Mouse (Mus musculus) intestine, embryonic 14.5 days (tissue): ENCODE results near the gene Hexim2. TPM values are rescaled to one million over a fixed set of nuclear protein-coding genes. Genes with fewer than 3 reads are reported as not detected.
A peak's percentile ranks its signal among the peaks of the same experiment; 100 is the strongest.

Experiments
- ATAC-seq: fragments of 200-750 bp; cut with Nextera tagmentation; replicated peaks from 2 replicates; pipeline ENCODE4 v1.8.0; 2017; ENCODE audit warnings: low read depth, moderate number of reproducible peaks, moderate TSS enrichment, moderate library complexity; ENCODE audit not compliant: low FRiP score, low TSS enrichment
- DNase-seq: peaks from one replicate; pipeline ENCODE4 v3.0.0-alpha.2; 2018; ENCODE audit warnings: low spot score
- H3K27ac ChIP-seq: fragments of 300-500 bp; sonication (generic); 2 replicates; pipeline ENCODE4 v1.5.1; 2014; ENCODE audit warnings: low read depth, mild to moderate bottlenecking, control low read depth
- H3K27me3 ChIP-seq: fragments of 300-500 bp; sonication (generic); replicated peaks from 2 replicates; pipeline ENCODE4 v1.6.1; 2014; ENCODE audit warnings: low read length, control low read depth; ENCODE audit not compliant: control insufficient read depth, insufficient read depth
- H3K36me3 ChIP-seq: fragments of 300-500 bp; sonication (generic); 2 replicates; pipeline ENCODE4 v1.6.1; 2014; ENCODE audit warnings: low read length, control low read depth; ENCODE audit not compliant: control insufficient read depth, insufficient read depth
- H3K4me1 ChIP-seq: fragments of 300-500 bp; sonication (generic); replicated peaks from 2 replicates; pipeline ENCODE4 v1.6.1; 2014; ENCODE audit warnings: low read length, control low read depth, mixed read lengths; ENCODE audit not compliant: control insufficient read depth, insufficient read depth
- H3K4me2 ChIP-seq: fragments of 300-500 bp; sonication (generic); 2 replicates; pipeline ENCODE4 v1.6.1; 2014; ENCODE audit warnings: low read length
- H3K4me3 ChIP-seq: fragments of 300-500 bp; sonication (generic); 2 replicates; pipeline ENCODE4 v1.5.1; 2014; ENCODE audit warnings: low read depth, low read length, control low read depth, mixed read lengths
- H3K9ac ChIP-seq: fragments of 300-500 bp; sonication (generic); 2 replicates; pipeline ENCODE4 v1.6.1; 2014; ENCODE audit warnings: mild to moderate bottlenecking, low read length
- H3K9me3 ChIP-seq: fragments of 300-500 bp; sonication (generic); 2 replicates; pipeline ENCODE4 v1.6.1; 2016; ENCODE audit warnings: low read length, control low read depth; ENCODE audit not compliant: control insufficient read depth
- WGBS: fragments of 180-500 bp; shearing (Covaris S2); extraction: QIAGEN DNeasy Blood & Tissue Kit; methylation state at CpG from one replicate; pipeline ENCODE4 v1.1.7; 2014; 5-methylcytosine and 5-hydroxymethylcytosine counted together
- polyA plus RNA-seq: library from polyadenylated mRNA; unstranded; fragments of >200 nt; fragmentation: Nextera tagmentation; extraction: Ambion mirVana; gene quantifications from 2 replicates; pipeline ENCODE4 v1.2.1, GENCODE M21; 2014

Gene Hexim2
- polyA plus RNA-seq, 1 experiment from 2014 or later = 6.9 TPM

DNA sequence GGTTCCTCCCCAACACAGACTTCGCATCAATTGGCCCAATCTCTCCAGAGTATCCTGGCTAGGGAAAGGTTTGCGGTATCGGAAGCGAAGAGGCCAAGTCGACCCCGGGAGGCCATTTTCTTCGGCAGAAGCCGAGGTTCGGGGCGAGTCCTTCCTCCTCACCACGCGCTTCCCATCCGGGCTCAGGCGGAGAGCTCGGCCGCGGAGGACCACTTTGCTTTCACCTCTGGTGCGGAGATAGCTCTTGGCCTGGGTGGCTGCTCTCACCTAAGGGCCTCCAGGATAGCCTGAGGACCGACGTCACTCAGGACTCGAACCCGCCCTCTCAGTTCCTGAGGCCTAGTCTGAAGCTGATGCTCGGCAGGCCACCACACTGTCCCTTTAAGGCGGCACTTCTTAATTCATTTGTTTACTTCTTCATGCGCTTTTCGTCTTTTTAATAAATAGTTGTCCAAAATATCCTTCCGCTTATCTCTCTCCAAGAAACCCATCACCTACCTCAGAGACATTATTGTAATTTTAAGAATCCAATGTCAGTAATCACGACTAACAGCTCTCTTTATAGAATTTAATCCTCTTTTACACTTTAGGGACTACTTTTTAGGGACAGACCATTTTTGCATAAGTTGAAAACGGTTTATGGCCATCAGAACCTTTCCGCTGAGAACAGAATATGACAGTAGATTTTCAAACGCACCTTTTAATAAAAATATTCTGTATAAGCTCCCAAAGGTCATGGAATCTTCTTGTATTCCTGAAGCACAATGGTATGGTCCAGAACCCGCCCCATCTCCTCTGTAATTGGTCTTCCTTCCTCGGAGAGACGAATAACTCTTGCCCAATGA, 16.8 kb upstream of the Hexim2 start:
- Histone ChIP-seq H3K27ac (peak overlapping the region; percentile 93), H3K9me3 (no peaks in the 10 kb centered on the region), H3K36me3 (no peaks in the 10 kb centered on the region), H3K4me1 (peaks cover 24% of the 10 kb centered on the region), H3K9ac (peak overlapping the region; percentile 86), H3K4me3 (peak overlapping the region; percentile 64), H3K27me3 (no peaks in the 10 kb centered on the region), H3K4me2 (peak overlapping the region; percentile 83)
- ATAC-seq (peak; percentile 73), DNase-seq (peak; percentile 94)
- WGBS = under 1% methylated on average over 34 of the region's 34 CpGs

DNA sequence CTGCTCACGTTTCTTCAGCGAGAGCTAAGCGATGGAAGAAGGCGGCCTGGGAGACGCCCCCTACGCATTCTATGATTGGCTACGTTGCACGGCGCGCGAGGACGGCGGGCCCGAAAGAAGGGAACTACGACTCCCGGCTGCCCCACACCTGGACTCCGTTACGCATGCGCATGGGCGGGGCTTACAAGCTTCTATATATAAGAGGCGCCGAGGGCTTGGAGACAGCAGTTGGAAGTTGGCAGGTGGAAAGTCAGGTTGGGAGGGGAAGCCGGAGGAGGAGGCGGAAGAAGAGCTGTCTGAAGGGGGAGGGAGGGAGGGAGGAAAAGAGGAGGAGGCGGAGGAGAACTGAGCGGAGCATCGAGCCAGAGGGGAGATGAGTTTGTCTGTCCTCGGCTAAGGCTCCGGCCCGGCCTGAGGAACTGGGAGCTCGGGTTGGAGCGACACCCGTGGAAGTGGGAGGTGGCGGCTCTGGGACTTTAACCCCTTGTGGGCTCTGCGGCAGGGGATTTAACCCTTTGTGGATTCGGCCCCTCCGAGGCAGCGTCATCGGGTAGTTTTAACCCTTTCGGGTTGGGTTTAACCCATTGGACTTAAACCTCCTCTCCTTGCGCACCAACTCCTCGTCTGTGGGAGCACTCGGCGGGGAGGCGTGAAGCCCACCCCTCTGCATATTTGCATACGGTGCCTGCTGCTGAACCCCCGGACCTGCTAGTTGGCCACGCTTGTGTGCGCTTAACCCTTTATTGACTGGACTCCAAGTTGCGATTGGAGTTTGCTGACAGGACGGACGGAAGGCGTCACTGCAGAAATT, 16.0 kb upstream of the Hexim2 start, which contains the start of gene Hexim1:
TSS of gene Hexim1 (plus strand) at position 224 of the 811 bp plus-strand sequence.
- Histone ChIP-seq H3K9ac (peak within 1 kb of the TSS; percentile 86), H3K4me2 (peak within 1 kb of the TSS; percentile 83), H3K4me3 (peak within 1 kb of the TSS; percentile 75), H3K27me3 (no peaks in the 10 kb centered on the region), H3K27ac (peak within 1 kb of the TSS; percentile 93), H3K4me1 (peaks cover 20% of the 10 kb centered on the region), H3K9me3 (no peaks in the 10 kb centered on the region), H3K36me3 (no peaks in the 10 kb centered on the region)
- DNase-seq = peak; percentile 99
- WGBS = under 1% methylated on average over 52 of the region's 53 CpGs
- ATAC-seq = peak; percentile 92

DNA sequence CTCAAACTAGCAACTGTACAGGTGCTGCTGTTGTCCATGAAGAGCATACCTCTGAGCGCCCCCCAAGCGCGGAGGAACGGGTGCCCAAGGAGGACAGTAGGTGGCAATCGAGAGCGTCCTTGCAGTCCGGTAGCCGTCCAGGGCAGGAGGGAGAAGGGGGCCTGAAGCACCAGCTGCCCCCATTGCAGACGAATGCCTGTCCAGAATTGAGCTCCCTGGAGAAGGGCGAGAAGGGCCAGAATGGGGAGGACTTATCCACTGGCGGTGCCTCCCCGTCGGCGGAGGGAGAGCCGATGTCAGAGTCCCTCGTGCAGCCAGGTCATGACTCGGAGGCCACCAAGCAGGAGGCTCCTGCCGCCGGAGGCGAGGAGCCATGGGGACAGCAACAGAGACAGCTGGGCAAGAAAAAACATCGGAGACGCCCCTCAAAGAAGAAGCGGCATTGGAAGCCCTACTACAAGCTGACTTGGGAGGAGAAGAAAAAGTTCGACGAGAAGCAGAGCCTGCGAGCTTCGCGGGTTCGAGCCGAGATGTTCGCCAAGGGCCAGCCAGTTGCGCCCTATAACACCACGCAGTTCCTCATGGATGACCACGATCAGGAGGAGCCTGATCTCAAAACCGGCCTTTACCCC, 15.2 kb upstream of the Hexim2 start:
- DNase-seq (peak; percentile 90), ATAC-seq (0 out of 2 replicates have a peak, but pooled peaks have one; percentile 5)
- Histone ChIP-seq H3K4me2 (peak overlapping the region; percentile 80), H3K27ac (peak overlapping the region; percentile 93), H3K9ac (peak overlapping the region; percentile 63), H3K4me1 (peaks cover 13% of the 10 kb centered on the region), H3K27me3 (no peaks in the 10 kb centered on the region), H3K36me3 (no peaks in the 10 kb centered on the region), H3K9me3 (no peaks in the 10 kb centered on the region), H3K4me3 (peak overlapping the region; percentile 75)
- under 1% methylated on average over 35 of the region's 35 CpGs for WGBS

DNA sequence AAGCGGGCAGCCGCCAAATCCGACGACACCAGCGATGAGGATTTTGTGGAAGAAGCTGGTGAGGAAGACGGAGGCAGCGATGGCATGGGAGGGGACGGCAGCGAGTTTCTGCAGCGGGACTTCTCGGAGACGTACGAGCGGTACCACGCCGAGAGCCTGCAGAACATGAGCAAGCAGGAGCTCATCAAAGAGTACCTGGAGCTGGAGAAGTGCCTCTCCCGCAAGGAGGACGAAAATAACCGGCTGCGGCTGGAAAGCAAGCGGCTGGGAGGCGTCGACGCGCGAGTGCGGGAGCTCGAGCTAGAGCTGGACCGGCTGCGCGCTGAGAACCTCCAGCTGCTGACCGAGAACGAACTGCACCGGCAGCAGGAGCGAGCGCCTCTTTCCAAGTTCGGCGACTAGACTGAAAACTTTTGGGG, 14.6 kb upstream of the Hexim2 start:
- Histone ChIP-seq H3K27ac (peak overlapping the region; percentile 93; the same call in 1 of the 2 replicates), H3K9me3 (no peaks in the 10 kb centered on the region), H3K4me3 (peak overlapping the region; percentile 75), H3K27me3 (no peaks in the 10 kb centered on the region), H3K9ac (peak overlapping the region; percentile 63), H3K4me2 (peak overlapping the region; percentile 80), H3K36me3 (no peaks in the 10 kb centered on the region), H3K4me1 (peaks cover 8% of the 10 kb centered on the region)
- DNase-seq (peak; percentile 90), ATAC-seq (no peak)
- under 1% methylated on average over 38 of the region's 38 CpGs for WGBS

DNA sequence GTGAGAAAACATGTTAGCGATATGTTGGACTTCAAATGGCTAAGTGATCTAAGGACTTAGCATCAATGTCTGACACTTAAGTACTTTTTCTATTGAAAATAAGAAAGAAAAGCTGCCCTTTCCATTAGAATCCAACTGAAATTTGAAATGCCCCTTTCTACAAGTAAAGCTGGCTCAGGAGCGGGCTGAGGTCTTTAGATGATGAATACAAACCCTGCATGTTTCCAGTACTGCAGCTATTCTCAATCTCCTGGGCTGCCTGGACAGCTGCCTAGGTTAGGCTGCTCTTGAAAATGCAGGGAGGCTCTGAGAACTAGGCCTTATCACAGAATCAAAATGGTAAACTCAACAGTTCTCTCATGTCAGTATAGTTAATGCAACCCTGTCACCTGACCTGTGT, 13.4 kb upstream of the Hexim2 start:
- Histone ChIP-seq H3K27me3 (no peaks in the 10 kb centered on the region), H3K27ac (no peak overlapping the region), H3K9ac (no peak overlapping the region), H3K4me3 (peak overlapping the region; percentile 75; the same call in 1 of the 2 replicates), H3K9me3 (no peaks in the 10 kb centered on the region), H3K4me2 (peak overlapping the region; percentile 80), H3K4me1 (peaks cover 6% of the 10 kb centered on the region), H3K36me3 (no peaks in the 10 kb centered on the region)
- ATAC-seq (no peak), DNase-seq (no peak)
- 85% methylated on average over 2 of the region's 2 CpGs for WGBS

DNA sequence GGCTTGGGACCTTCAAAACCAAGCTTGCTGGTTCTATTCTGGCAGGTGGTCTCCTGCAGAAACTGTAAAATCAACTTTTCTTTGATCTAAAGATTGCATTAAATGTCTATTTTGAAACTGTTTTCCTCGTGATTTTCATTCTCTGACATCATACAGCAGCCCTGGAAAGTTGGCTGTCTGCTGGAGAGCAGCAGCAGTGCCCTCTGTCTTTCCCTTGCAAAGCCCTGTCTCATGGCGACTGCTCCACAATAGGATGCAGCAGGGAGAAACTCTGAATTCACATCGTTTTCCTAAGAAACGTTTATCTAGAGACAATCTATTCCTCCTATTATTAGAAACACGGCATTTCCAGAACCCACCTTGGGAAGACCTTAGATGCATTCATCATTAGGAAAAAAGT, 12.6 kb upstream of the Hexim2 start:
- H3K27me3 ChIP-seq = no peaks in the 10 kb centered on the region
- no peak overlapping the region for H3K9ac ChIP-seq
- no peak overlapping the region for H3K4me3 ChIP-seq
- no peaks in the 10 kb centered on the region for H3K9me3 ChIP-seq
- H3K4me1 ChIP-seq = peaks cover 6% of the 10 kb centered on the region
- no peak overlapping the region for H3K27ac ChIP-seq
- WGBS = 52% methylated on average over 5 of the region's 5 CpGs
- H3K4me2 ChIP-seq = no peak overlapping the region
- ATAC-seq (no peak), DNase-seq (no peak)
- no peaks in the 10 kb centered on the region for H3K36me3 ChIP-seq

DNA sequence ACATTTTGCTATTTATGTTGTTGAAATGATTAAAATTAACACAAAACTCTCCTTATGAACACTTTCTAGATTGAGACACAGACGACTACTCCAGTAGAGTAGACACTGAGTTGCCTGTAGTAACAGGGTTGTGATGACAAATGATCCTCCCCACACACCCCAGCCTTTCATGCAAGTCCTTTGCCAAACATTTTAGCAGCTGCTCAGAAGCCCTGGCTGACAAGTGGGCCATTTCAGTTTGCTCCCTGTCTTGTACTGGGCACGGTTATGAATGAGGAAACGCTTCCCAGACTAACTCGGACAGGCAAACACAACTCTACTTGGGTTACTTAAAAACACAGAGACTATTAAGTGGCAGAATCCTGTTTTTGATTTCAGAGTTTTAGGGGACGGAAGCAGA, 11.9 kb upstream of the Hexim2 start:
- ATAC-seq = no peak
- no peak overlapping the region for H3K9ac ChIP-seq
- H3K36me3 ChIP-seq = no peaks in the 10 kb centered on the region
- H3K27ac ChIP-seq = 0 out of 2 replicates have a peak overlapping the region, but pooled peaks have one; percentile 33
- peaks cover 6% of the 10 kb centered on the region for H3K4me1 ChIP-seq
- no peak for DNase-seq
- no peaks in the 10 kb centered on the region for H3K9me3 ChIP-seq
- no peak overlapping the region for H3K4me2 ChIP-seq
- H3K4me3 ChIP-seq = no peak overlapping the region
- no peaks in the 10 kb centered on the region for H3K27me3 ChIP-seq
- 40% methylated on average over 5 of the region's 5 CpGs for WGBS
